9 mouse cellular contexts compared by ENCODE assay signal in genomic region chr19:58295986-58296841, GRCm38 (mm10).
DNase-seq lines count a peak whose midpoint lies in the region; ATAC-seq and TF ChIP-seq lines count a peak whose summit lies in the region.
"Had no signal": no experiment of that assay in that cellular context is flagged by ENCODE, and none has a peak within 500 bp of the region (broad histone marks: within the 10 kb centered on the region; RNA-seq: fewer than 3 reads in every experiment).

No protein-coding gene starts in this region.

- no peak overlapping the region for H3K4me2 ChIP-seq in hindbrain, embryonic 15.5 days
- H3K4me2 ChIP-seq in hindbrain, embryonic 11.5 days (replicated peaks; ENCODE audit: low read depth, low read length) = no peak overlapping the region
- no peak overlapping the region for H3K4me2 ChIP-seq in midbrain, embryonic 14.5 days (ENCODE audit: low read length)

- H3K4me3 ChIP-seq in hindbrain, embryonic 15.5 days = no peak overlapping the region
- H3K4me3 ChIP-seq in hindbrain, embryonic 11.5 days (ENCODE audit: low read depth, low read length) = no peak overlapping the region
- no peak overlapping the region for H3K4me3 ChIP-seq in midbrain, embryonic 14.5 days (replicated peaks; ENCODE audit: low read depth, low read length)
- no peak overlapping the region for H3K4me3 ChIP-seq in kidney, adult 2 months (ENCODE audit: insufficient read depth, low read depth, low read length)

- no peak overlapping the region for H3K9ac ChIP-seq in hindbrain, embryonic 15.5 days
- H3K9ac ChIP-seq in hindbrain, embryonic 11.5 days (ENCODE audit: low read depth, low read length) = no peak overlapping the region
- H3K9ac ChIP-seq in midbrain, embryonic 14.5 days (replicated peaks; ENCODE audit: low read length) = no peak overlapping the region

- intact Hi-C loops in heart, postnatal 10 days (cut with DNase I) = no loop called here

- H3K4me1 ChIP-seq in hindbrain, embryonic 15.5 days (replicated peaks) = 0 out of 2 replicates have a peak, but pooled peaks cover 6% of the 10 kb centered on the region
- H3K4me1 ChIP-seq in hindbrain, embryonic 11.5 days (replicated peaks; ENCODE audit: control insufficient read depth, insufficient read depth, low read length) = no peaks in the 10 kb centered on the region
- H3K4me1 ChIP-seq in midbrain, embryonic 14.5 days (ENCODE audit: control insufficient read depth, insufficient read depth, low read length) = peaks cover 3% of the 10 kb centered on the region; the same call in 1 of the 2 replicates
- no peaks in the 10 kb centered on the region for H3K4me1 ChIP-seq in kidney, adult 2 months (ENCODE audit: control insufficient read depth, insufficient read depth, low read length)

- no peak for TF ChIP-seq CTCF in kidney, adult 2 months (conservative IDR thresholded peaks at IDR 0.05; ENCODE audit: insufficient read depth, insufficient read length, low read depth, low read length)

- DNase-seq in hindbrain, embryonic 11.5 days (ENCODE audit: low spot score) = no peak
- peak; percentile 96 for DNase-seq in cerebellum, postnatal 10 days
- peak; percentile 56 to 63 for DNase-seq in heart, postnatal 10 days
- peak; percentile 61 for DNase-seq in midbrain, embryonic 14.5 days
- DNase-seq in liver = no peak
- DNase-seq in kidney, adult 2 months = no peak
- no peak for DNase-seq in embryo, embryonic 10.5 days (ENCODE audit: low spot score)
- DNase-seq: retina, postnatal 1 day had no signal

- ATAC-seq in hindbrain, embryonic 15.5 days (ENCODE audit: low FRiP score, low read depth) = peak; percentile 36
- no peak for ATAC-seq in hindbrain, embryonic 11.5 days (ENCODE audit: low FRiP score)
- no peak for ATAC-seq in midbrain, embryonic 14.5 days (ENCODE audit: low FRiP score, low TSS enrichment)

- H3K27ac ChIP-seq in hindbrain, embryonic 15.5 days (replicated peaks) = 0 out of 2 replicates have a peak overlapping the region, but pooled peaks have one; percentile 22
- H3K27ac ChIP-seq in hindbrain, embryonic 11.5 days (ENCODE audit: low read depth, low read length) = no peak overlapping the region
- H3K27ac ChIP-seq in midbrain, embryonic 14.5 days (replicated peaks; ENCODE audit: low read depth, low read length) = peak overlapping the region; percentile 66
- no peak overlapping the region for H3K27ac ChIP-seq in kidney, adult 2 months (ENCODE audit: insufficient read depth, low read depth, low read length)

- WGBS in hindbrain, embryonic 15.5 days = 69% methylated on average over 14 of the region's 14 CpGs
- 90% methylated on average over 14 of the region's 14 CpGs for WGBS in hindbrain, embryonic 11.5 days
- WGBS in midbrain, embryonic 14.5 days = 79% methylated on average over 14 of the region's 14 CpGs
- WGBS in kidney, adult 2 months = 86% methylated on average over 14 of the region's 14 CpGs

- H3K27me3 ChIP-seq in hindbrain, embryonic 15.5 days = no peaks in the 10 kb centered on the region
- no peaks in the 10 kb centered on the region for H3K27me3 ChIP-seq in hindbrain, embryonic 11.5 days (ENCODE audit: control insufficient read depth, insufficient read depth, low read length)
- no peaks in the 10 kb centered on the region for H3K27me3 ChIP-seq in midbrain, embryonic 14.5 days (ENCODE audit: control insufficient read depth, insufficient read depth, low read length)
- H3K27me3 ChIP-seq in kidney, adult 2 months (replicated peaks; ENCODE audit: control insufficient read depth, insufficient read depth, low read length) = no peaks in the 10 kb centered on the region

- no peaks in the 10 kb centered on the region for H3K36me3 ChIP-seq in hindbrain, embryonic 15.5 days
- no peaks in the 10 kb centered on the region for H3K36me3 ChIP-seq in hindbrain, embryonic 11.5 days (ENCODE audit: control insufficient read depth, insufficient read depth, low read length)
- no peaks in the 10 kb centered on the region for H3K36me3 ChIP-seq in midbrain, embryonic 14.5 days (ENCODE audit: control insufficient read depth, insufficient read depth, low read length)
- no peaks in the 10 kb centered on the region for H3K36me3 ChIP-seq in kidney, adult 2 months (ENCODE audit: control insufficient read depth, insufficient read depth, low read length)

- H3K9me3 ChIP-seq in hindbrain, embryonic 15.5 days = no peaks in the 10 kb centered on the region
- no peaks in the 10 kb centered on the region for H3K9me3 ChIP-seq in hindbrain, embryonic 11.5 days (ENCODE audit: control insufficient read depth, low read length)
- H3K9me3 ChIP-seq in midbrain, embryonic 14.5 days (ENCODE audit: control insufficient read depth, low read length) = no peaks in the 10 kb centered on the region

- no peak for TF ChIP-seq POLR2A in kidney, adult 2 months (IDR thresholded peaks at IDR 0.05; ENCODE audit: low read depth, low read length)

Comparison
In these comparisons a context has a peak if more than half of its experiments do, and no peak if none do; other contexts are left out.
1. H3K27ac ChIP-seq: peak in hindbrain, embryonic 15.5 days (single experiment) and midbrain, embryonic 14.5 days (single experiment); none in hindbrain, embryonic 11.5 days (single experiment) and kidney, adult 2 months (single experiment).
2. DNase-seq: peak in cerebellum, postnatal 10 days (2 of 2), heart, postnatal 10 days (2 of 2) and midbrain, embryonic 14.5 days (single experiment); none in hindbrain, embryonic 11.5 days (single experiment), liver (single experiment), kidney, adult 2 months (single experiment) and embryo, embryonic 10.5 days (single experiment).